Mouse (Mus musculus) stomach, postnatal 0 days (tissue): ENCODE measurements around the gene Nkx6-1. TPM values are rescaled to one million over a fixed set of nuclear protein-coding genes. Genes with fewer than 3 reads are reported as not detected.

Experiments
- ATAC-seq: fragments of 200-750 bp; cut with Nextera tagmentation; 2 replicates; pipeline ENCODE4 v1.8.0; 2017; ENCODE audit not compliant: low FRiP score, low TSS enrichment
- DNase-seq: peaks from one replicate; pipeline ENCODE4 v3.0.0-alpha.2; 2016; ENCODE audit warnings: low spot score
- H3K27ac ChIP-seq: fragments of 300-500 bp; sonication (generic); replicated peaks from 2 replicates; pipeline ENCODE4 v1.5.1; 2014; ENCODE audit warnings: mild to moderate bottlenecking, control low read depth
- H3K27me3 ChIP-seq: fragments of 300-500 bp; sonication (generic); 2 replicates; pipeline ENCODE4 v1.6.1; 2014; ENCODE audit warnings: low read length; ENCODE audit not compliant: control insufficient read depth, insufficient read depth
- H3K36me3 ChIP-seq: fragments of 300-500 bp; sonication (generic); 2 replicates; pipeline ENCODE4 v1.6.1; 2014; ENCODE audit warnings: low read length, mixed read lengths; ENCODE audit not compliant: control insufficient read depth, insufficient read depth
- H3K4me1 ChIP-seq: fragments of 300-500 bp; sonication (generic); replicated peaks from 2 replicates; pipeline ENCODE4 v1.6.1; 2014; ENCODE audit warnings: antibody characterized with exemption; ENCODE audit not compliant: control insufficient read depth, insufficient read depth
- H3K4me2 ChIP-seq: fragments of 300-500 bp; sonication (generic); replicated peaks from 2 replicates; pipeline ENCODE4 v1.6.1; 2014; ENCODE audit warnings: low read depth, mild to moderate bottlenecking, control low read depth, moderate library complexity
- H3K4me3 ChIP-seq: fragments of 300-500 bp; sonication (generic); 2 replicates; pipeline ENCODE4 v1.5.1; 2014; ENCODE audit warnings: low read depth, low read length, control low read depth
- H3K9ac ChIP-seq: fragments of 300-500 bp; sonication (generic); 2 replicates; pipeline ENCODE4 v1.6.1; 2014; ENCODE audit warnings: mild to moderate bottlenecking, low read length, control low read depth, mixed read lengths
- H3K9me3 ChIP-seq: fragments of 300-500 bp; sonication (generic); 2 replicates; pipeline ENCODE4 v1.6.1; 2016; ENCODE audit warnings: low read length; ENCODE audit not compliant: control insufficient read depth
- CTCF ChIP-seq: IDR thresholded peaks from 2 replicates; pipeline ENCODE4 v1.5.1; 2016; ENCODE audit warnings: antibody characterized with exemption, low read depth, mild to moderate bottlenecking, moderate library complexity
- EP300 ChIP-seq: optimal IDR thresholded peaks from 2 replicates; pipeline ENCODE3; 2016; ENCODE audit warnings: antibody characterized with exemption
- WGBS: fragments of 180-500 bp; shearing (Covaris S2); extraction: QIAGEN DNeasy Blood & Tissue Kit; methylation state at CpG from one replicate; pipeline ENCODE4 v1.1.7; 2014; 5-methylcytosine and 5-hydroxymethylcytosine counted together
- polyA plus RNA-seq: library from polyadenylated mRNA; unstranded; fragments of >200 nt; fragmentation: Nextera tagmentation; extraction: Ambion mirVana; gene quantifications from 2 replicates; pipeline ENCODE4 v1.2.1, GENCODE M21; 2015

The Nkx6-1 gene
- polyA plus RNA-seq, 1 experiment from 2014 or later, result 1.6 TPM

GRCm38 (mm10) chr5:101667263-101667990 lies 2.6 kb upstream of the Nkx6-1 start:
- ATAC-seq (no peak), DNase-seq (no peak)
- no peak overlapping the region for H3K4me2 ChIP-seq
- peaks cover 31% of the 10 kb centered on the region; the same call in 1 of the 2 replicates for H3K27me3 ChIP-seq
- H3K9me3 ChIP-seq, result no peaks in the 10 kb centered on the region
- 9% methylated on average over 19 of the region's 19 CpGs for WGBS
- H3K27ac ChIP-seq, result no peak overlapping the region
- no peak overlapping the region for H3K9ac ChIP-seq
- no peak overlapping the region; the same call in 1 of the 2 replicates for H3K4me3 ChIP-seq
- peaks cover 3% of the 10 kb centered on the region for H3K4me1 ChIP-seq
- no peaks in the 10 kb centered on the region for H3K36me3 ChIP-seq
- TF ChIP-seq CTCF, result no peak
- TF ChIP-seq EP300, result no peak

DNA sequence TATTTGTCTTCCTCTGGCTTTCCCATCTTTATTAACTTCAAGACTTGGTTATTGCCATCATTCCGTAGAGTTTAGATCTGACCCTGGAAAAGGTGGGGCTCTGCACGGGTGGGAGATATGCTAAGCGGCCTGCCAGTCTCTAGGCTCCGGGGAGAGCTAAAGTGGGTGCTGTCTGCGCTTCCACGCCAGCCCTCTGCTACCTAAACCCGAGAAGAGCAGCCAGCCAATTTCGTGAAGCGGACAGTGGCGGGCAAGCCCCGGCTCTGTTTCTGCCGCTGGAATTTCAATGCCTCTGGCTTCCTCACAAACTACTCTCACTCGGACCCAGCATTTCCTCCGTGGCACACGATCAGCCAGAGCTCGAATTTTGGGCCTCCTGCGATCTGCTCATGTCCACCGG lies 1.9 kb upstream of the Nkx6-1 start:
- no peaks in the 10 kb centered on the region for H3K36me3 ChIP-seq
- H3K27ac ChIP-seq, result no peak overlapping the region
- no peak overlapping the region for H3K4me2 ChIP-seq
- 7% methylated on average over 18 of the region's 18 CpGs for WGBS
- no peaks in the 10 kb centered on the region for H3K9me3 ChIP-seq
- H3K4me1 ChIP-seq, result peaks cover 3% of the 10 kb centered on the region
- H3K27me3 ChIP-seq, result peaks cover 38% of the 10 kb centered on the region; the same call in 1 of the 2 replicates
- no peak for DNase-seq
- H3K9ac ChIP-seq, result no peak overlapping the region
- H3K4me3 ChIP-seq, result no peak overlapping the region; the same call in 1 of the 2 replicates
- TF ChIP-seq CTCF (no peak), EP300 (no peak)
- ATAC-seq, result no peak

- Histone ChIP-seq H3K4me3 (no peak overlapping the region), H3K4me2 (no peak overlapping the region), H3K27me3 (peaks cover 41% of the 10 kb centered on the region; the same call in 1 of the 2 replicates), H3K4me1 (peaks cover 3% of the 10 kb centered on the region), H3K9me3 (no peaks in the 10 kb centered on the region), H3K9ac (no peak overlapping the region), H3K36me3 (no peaks in the 10 kb centered on the region), H3K27ac (no peak overlapping the region)
- ATAC-seq (no peak), DNase-seq (no peak)
- TF ChIP-seq EP300 (no peak), CTCF (no peak)
- 8% methylated on average over 9 of the region's 9 CpGs for WGBS
Measured at GRCm38 (mm10) chr5:101666091-101666490, 1.3 kb upstream of the Nkx6-1 start.

- Histone ChIP-seq H3K36me3 (no peaks in the 10 kb centered on the region), H3K4me3 (peak overlapping the region; percentile 42), H3K4me2 (peak overlapping the region; percentile 56), H3K9ac (peak overlapping the region; percentile 51), H3K27ac (peak overlapping the region; percentile 49; the same call in 1 of the 2 replicates), H3K27me3 (peaks cover 41% of the 10 kb centered on the region; the same call in 1 of the 2 replicates), H3K4me1 (peaks cover 3% of the 10 kb centered on the region), H3K9me3 (no peaks in the 10 kb centered on the region)
- ATAC-seq (no peak), DNase-seq (peak; percentile 33)
- WGBS, result under 1% methylated on average over 57 of the region's 64 CpGs
- TF ChIP-seq CTCF (no peak), EP300 (no peak)
Measured at GRCm38 (mm10) chr5:101664423-101664921, 324 bp downstream of the Nkx6-1 start.

DNA sequence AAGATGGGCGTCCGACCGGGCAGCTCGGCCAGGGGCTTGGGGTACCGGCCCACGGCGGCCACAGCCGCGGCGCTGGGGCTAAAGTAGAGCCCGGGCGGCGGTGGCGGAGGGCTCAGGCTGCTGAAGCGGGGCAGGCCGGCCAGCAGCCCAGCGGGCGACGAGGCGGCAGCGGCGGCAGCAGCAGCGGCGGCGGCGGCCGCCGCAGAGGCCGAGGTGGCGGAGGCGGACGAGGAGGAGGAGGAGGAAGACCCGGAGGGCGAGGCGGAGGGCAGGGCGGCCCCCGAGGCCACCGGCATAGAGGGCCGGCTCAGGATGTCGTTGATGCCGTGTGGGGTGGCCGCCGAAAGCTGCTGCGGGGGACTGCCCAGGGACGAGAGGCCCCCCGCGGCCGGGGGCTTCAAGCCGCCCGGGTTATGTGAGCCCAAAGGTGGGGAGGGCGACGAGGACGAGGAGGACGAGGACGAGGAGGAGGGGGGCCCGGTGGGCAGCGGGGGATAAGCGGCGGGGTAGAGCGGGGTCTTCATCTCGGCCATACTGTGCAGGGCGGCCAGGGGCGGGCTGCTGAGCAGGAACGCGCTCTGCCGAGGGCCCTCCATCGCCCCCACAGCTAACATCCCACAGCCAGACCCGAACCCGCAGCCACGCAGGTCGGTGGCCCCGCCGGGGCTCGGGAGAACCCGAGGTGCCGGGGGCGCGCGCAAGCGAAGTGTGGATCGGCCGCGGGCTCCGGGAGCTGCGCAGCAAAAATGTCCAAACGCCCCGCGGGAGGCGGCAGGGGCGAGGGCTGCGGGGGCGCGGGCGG lies 974 bp downstream of the Nkx6-1 start:
- peak; percentile 32 for DNase-seq
- Histone ChIP-seq H3K36me3 (no peaks in the 10 kb centered on the region), H3K9me3 (no peaks in the 10 kb centered on the region), H3K9ac (peak overlapping the region; percentile 51), H3K4me2 (peak overlapping the region; percentile 56), H3K27me3 (peaks cover 39% of the 10 kb centered on the region; the same call in 1 of the 2 replicates), H3K27ac (peak overlapping the region; percentile 49; the same call in 1 of the 2 replicates), H3K4me1 (peaks cover 3% of the 10 kb centered on the region), H3K4me3 (peak overlapping the region; percentile 42)
- TF ChIP-seq EP300 (no peak), CTCF (no peak)
- ATAC-seq, result no peak; the same call in 1 of the 2 replicates
- under 1% methylated on average over 58 of the region's 94 CpGs for WGBS
